Mouse (Mus musculus): ENCODE results near the gene Etv6.

- no peak for TF ChIP-seq CTCF (IDR thresholded peaks at IDR 0.05; ENCODE audit: insufficient read depth, low read depth, low read length)
- TF ChIP-seq POLR2A (IDR thresholded peaks at IDR 0.05; ENCODE audit: insufficient read depth, low read depth, low read length) = no peak
Observed at GRCm38 (mm10) chr6:134055588-134055987, 20.1 kb downstream of the Etv6 start.
